Mouse (Mus musculus): ENCODE data around the gene Rims3. TPM values are rescaled to one million over a fixed set of nuclear protein-coding genes. Genes with fewer than 3 reads are reported as not detected.

Gene Rims3
- polyA plus RNA-seq, 1 experiment from 2014 or later: 3.8 TPM

- no peaks in the 10 kb centered on the region for H3K9me3 ChIP-seq (replicated peaks)
- no peaks in the 10 kb centered on the region for H3K36me3 ChIP-seq
- H3K4me1 ChIP-seq: peaks cover 36% of the 10 kb centered on the region
- no peak overlapping the region for H3K27ac ChIP-seq (replicated peaks)
- WGBS: 31% methylated on average over 8 of the region's 8 CpGs
- H3K4me3 ChIP-seq: no peak overlapping the region
- DNase-seq (ENCODE audit: low spot score): peak; percentile 60
- H3K27me3 ChIP-seq (ENCODE audit: low read depth, poor library complexity, severe bottlenecking): peaks cover 14% of the 10 kb centered on the region; the same call in 1 of the 2 replicates
Observed at GRCm38 (mm10) chr4:120887381-120888112, 32.9 kb downstream of the Rims3 start.

GRCm38 (mm10) chr4:120888884-120889283 is 34.3 kb downstream of the Rims3 start:
- no peak for DNase-seq (ENCODE audit: low spot score)

GRCm38 (mm10) chr4:120890754-120891440 is 36.3 kb downstream of the Rims3 start:
- Histone ChIP-seq H3K9me3 (replicated peaks) (no peaks in the 10 kb centered on the region), H3K4me3 (no peak overlapping the region), H3K36me3 (no peaks in the 10 kb centered on the region), H3K27me3 (ENCODE audit: low read depth, poor library complexity, severe bottlenecking) (peaks cover 7% of the 10 kb centered on the region; the same call in 1 of the 2 replicates), H3K4me1 (peaks cover 23% of the 10 kb centered on the region), H3K27ac (replicated peaks) (peak overlapping the region; percentile 49)
- 65% methylated on average over 11 of the region's 11 CpGs for WGBS
- DNase-seq (ENCODE audit: low spot score): no peak

More at GRCm38 (mm10) chr4:120888884-120889283, 34.3 kb downstream of the Rims3 start:
- Histone ChIP-seq H3K27me3 (ENCODE audit: low read depth, poor library complexity, severe bottlenecking) (peaks cover 7% of the 10 kb centered on the region; the same call in 1 of the 2 replicates), H3K4me1 (peaks cover 28% of the 10 kb centered on the region), H3K27ac (replicated peaks) (no peak overlapping the region; the same call in 1 of the 2 replicates), H3K4me3 (no peak overlapping the region), H3K9me3 (replicated peaks) (no peaks in the 10 kb centered on the region), H3K36me3 (no peaks in the 10 kb centered on the region)
- 78% methylated on average over 8 of the region's 8 CpGs for WGBS

DNA sequence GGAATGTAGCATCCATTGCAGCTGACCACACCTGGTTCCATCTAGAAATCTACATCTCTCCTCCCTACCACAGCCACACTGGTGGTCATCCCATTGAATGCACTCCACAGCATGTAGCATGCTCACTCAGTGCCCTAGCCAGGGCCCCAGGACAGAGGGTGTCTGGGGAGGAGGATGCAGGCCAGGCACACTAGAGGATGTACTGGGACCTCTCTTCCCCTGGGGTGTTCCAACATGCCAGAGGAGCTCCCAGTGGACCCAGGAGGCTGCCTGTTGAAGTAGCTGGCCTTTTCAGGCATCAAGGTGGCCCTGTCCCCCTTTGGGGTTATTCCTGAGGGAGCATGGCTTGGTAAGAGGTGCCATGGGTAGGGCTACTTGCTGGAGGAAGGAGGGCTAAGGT is 37.3 kb downstream of the Rims3 start:
- no peaks in the 10 kb centered on the region for H3K9me3 ChIP-seq (replicated peaks)
- H3K27me3 ChIP-seq (ENCODE audit: low read depth, poor library complexity, severe bottlenecking): peaks cover under 1% of the 10 kb centered on the region; the same call in 1 of the 2 replicates
- no peak overlapping the region for H3K4me3 ChIP-seq
- no peak overlapping the region for H3K27ac ChIP-seq (replicated peaks)
- H3K4me1 ChIP-seq: peaks cover 23% of the 10 kb centered on the region
- H3K36me3 ChIP-seq: no peaks in the 10 kb centered on the region
- no peak for DNase-seq (ENCODE audit: low spot score)

DNA sequence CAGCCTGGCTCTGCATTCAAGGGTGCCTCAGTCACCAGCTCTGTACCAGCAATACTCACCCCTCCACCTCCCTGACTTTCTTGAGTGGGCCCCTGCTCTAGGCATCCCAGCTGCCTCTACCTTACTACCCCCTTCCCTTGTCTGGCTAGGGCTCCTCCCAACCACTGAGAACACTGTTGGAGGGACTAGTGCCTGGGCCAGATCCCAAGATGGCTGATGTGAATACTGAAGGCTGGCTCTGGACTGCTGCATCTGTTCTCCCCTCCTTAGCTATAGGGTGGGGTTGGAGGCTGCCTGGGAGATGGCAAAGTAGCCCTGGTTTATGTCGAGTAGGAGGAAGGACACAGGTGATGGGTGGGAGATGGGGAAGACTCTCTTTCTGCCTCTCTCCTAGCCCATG is 37.9 kb downstream of the Rims3 start:
- H3K27me3 ChIP-seq (ENCODE audit: low read depth, poor library complexity, severe bottlenecking): no peaks in the 10 kb centered on the region
- no peak for DNase-seq (ENCODE audit: low spot score)
- no peak overlapping the region for H3K4me3 ChIP-seq
- H3K4me1 ChIP-seq: peaks cover 23% of the 10 kb centered on the region
- WGBS: 56% methylated on average over 1 of the region's 1 CpGs
- H3K36me3 ChIP-seq: no peaks in the 10 kb centered on the region
- H3K27ac ChIP-seq (replicated peaks): no peak overlapping the region
- no peaks in the 10 kb centered on the region for H3K9me3 ChIP-seq (replicated peaks)

GRCm38 (mm10) chr4:120893656-120894401 is 39.2 kb downstream of the Rims3 start:
- no peaks in the 10 kb centered on the region for H3K9me3 ChIP-seq (replicated peaks)
- 83% methylated on average over 11 of the region's 11 CpGs for WGBS
- no peak for DNase-seq (ENCODE audit: low spot score)
- H3K27ac ChIP-seq (replicated peaks): no peak overlapping the region
- no peaks in the 10 kb centered on the region for H3K27me3 ChIP-seq (ENCODE audit: low read depth, poor library complexity, severe bottlenecking)
- no peaks in the 10 kb centered on the region for H3K36me3 ChIP-seq
- peaks cover 23% of the 10 kb centered on the region for H3K4me1 ChIP-seq
- H3K4me3 ChIP-seq: no peak overlapping the region

DNA sequence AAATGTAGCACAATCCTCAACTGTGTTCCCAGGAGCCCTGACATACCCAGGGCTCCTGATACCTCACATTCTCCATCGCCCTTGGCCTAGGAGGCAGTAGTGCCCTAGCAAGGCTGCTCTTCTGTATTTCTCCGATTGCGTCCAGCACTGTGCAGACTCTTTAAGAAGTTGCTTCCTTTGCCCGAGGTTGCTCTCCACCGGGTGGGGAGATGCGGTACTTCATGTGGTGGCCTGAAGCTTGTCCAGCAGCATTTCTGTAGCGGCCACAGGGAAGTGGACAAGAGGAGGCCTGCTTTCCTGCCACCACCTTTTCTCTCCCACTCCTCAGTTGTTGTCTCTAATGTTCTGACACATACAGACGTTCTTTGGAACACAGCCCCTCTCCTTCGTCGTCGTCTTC is 40.0 kb downstream of the Rims3 start:
- H3K4me1 ChIP-seq: peaks cover 21% of the 10 kb centered on the region
- H3K36me3 ChIP-seq: no peaks in the 10 kb centered on the region
- no peak for DNase-seq (ENCODE audit: low spot score)
- H3K9me3 ChIP-seq (replicated peaks): no peaks in the 10 kb centered on the region
- no peak overlapping the region for H3K4me3 ChIP-seq
- 83% methylated on average over 11 of the region's 11 CpGs for WGBS
- H3K27me3 ChIP-seq (ENCODE audit: low read depth, poor library complexity, severe bottlenecking): no peaks in the 10 kb centered on the region
- H3K27ac ChIP-seq (replicated peaks): no peak overlapping the region

- H3K9me3 ChIP-seq (replicated peaks): no peaks in the 10 kb centered on the region
- no peak for DNase-seq (ENCODE audit: low spot score)
- no peaks in the 10 kb centered on the region for H3K36me3 ChIP-seq
- H3K27ac ChIP-seq (replicated peaks): 0 out of 2 replicates have a peak overlapping the region, but pooled peaks have one; percentile 25
- WGBS: 71% methylated on average over 7 of the region's 7 CpGs
- no peaks in the 10 kb centered on the region for H3K27me3 ChIP-seq (ENCODE audit: low read depth, poor library complexity, severe bottlenecking)
- H3K4me3 ChIP-seq: no peak overlapping the region
- H3K4me1 ChIP-seq: peaks cover 21% of the 10 kb centered on the region
Observed at GRCm38 (mm10) chr4:120895226-120895625, 40.6 kb downstream of the Rims3 start.

DNA sequence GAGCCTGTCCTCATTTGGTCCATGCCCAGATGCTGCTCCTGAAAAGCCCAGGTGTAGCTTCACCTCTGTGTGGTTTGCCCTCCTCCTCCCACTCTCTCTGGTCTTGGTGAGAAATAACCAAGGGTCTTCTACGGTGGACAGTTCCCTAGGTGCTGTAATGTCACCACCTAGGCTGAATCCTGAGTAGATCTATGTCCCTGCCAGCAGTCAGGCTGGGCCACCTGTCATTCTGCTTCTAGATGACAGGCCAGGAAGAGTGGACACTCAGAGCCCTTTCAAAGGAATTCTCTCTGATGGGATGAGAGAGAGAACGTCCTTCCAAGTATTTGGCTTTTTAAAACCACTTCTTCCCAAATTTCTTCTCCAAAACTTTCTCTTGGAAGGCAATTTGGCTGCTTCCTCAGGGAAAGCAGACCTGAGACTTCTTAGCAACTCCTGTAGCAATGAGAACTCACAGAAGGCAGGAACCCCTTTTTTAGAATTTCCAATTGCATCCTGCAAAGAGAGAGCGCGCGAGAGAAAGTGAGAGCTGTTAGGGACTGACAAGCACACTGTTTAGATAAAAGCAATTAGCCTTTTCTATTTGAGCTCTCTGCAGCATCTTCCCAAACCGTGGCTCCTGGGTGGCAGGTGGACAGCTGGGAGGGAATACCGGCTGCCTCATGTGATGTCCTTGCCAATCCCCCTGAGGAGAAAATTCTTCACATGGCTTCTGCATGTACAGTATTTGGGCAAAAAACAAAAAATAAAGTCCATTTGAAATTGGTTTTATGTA is 41.4 kb downstream of the Rims3 start:
- Histone ChIP-seq H3K27me3 (ENCODE audit: low read depth, poor library complexity, severe bottlenecking) (no peaks in the 10 kb centered on the region), H3K4me1 (peaks cover 13% of the 10 kb centered on the region), H3K4me3 (no peak overlapping the region), H3K9me3 (replicated peaks) (no peaks in the 10 kb centered on the region), H3K27ac (replicated peaks) (0 out of 2 replicates have a peak overlapping the region, but pooled peaks have one; percentile 25), H3K36me3 (no peaks in the 10 kb centered on the region)
- WGBS: 84% methylated on average over 7 of the region's 7 CpGs
- no peak for DNase-seq (ENCODE audit: low spot score)

GRCm38 (mm10) chr4:120904533-120904932 is 49.9 kb downstream of the Rims3 start:
- Histone ChIP-seq H3K27ac (replicated peaks) (no peak overlapping the region), H3K4me3 (no peak overlapping the region), H3K27me3 (ENCODE audit: low read depth, poor library complexity, severe bottlenecking) (no peaks in the 10 kb centered on the region), H3K36me3 (no peaks in the 10 kb centered on the region), H3K4me1 (no peaks in the 10 kb centered on the region), H3K9me3 (replicated peaks) (no peaks in the 10 kb centered on the region)
- no peak for DNase-seq (ENCODE audit: low spot score)
- WGBS: 83% methylated on average over 4 of the region's 4 CpGs

- Histone ChIP-seq H3K27ac (replicated peaks) (no peak overlapping the region), H3K9me3 (replicated peaks) (no peaks in the 10 kb centered on the region), H3K4me3 (no peak overlapping the region), H3K27me3 (ENCODE audit: low read depth, poor library complexity, severe bottlenecking) (no peaks in the 10 kb centered on the region), H3K4me1 (no peaks in the 10 kb centered on the region), H3K36me3 (no peaks in the 10 kb centered on the region)
- no peak for DNase-seq (ENCODE audit: low spot score)
- 78% methylated on average over 5 of the region's 5 CpGs for WGBS
Observed at GRCm38 (mm10) chr4:120905644-120906043, 51.0 kb downstream of the Rims3 start.

GRCm38 (mm10) chr4:120909558-120910150 is 55.0 kb downstream of the Rims3 start:
- no peaks in the 10 kb centered on the region for H3K36me3 ChIP-seq
- no peaks in the 10 kb centered on the region for H3K4me1 ChIP-seq
- 32% methylated on average over 15 of the region's 15 CpGs for WGBS
- no peak overlapping the region for H3K27ac ChIP-seq (replicated peaks)
- DNase-seq (ENCODE audit: low spot score): peak; percentile 76
- H3K9me3 ChIP-seq (replicated peaks): no peaks in the 10 kb centered on the region
- H3K27me3 ChIP-seq (ENCODE audit: low read depth, poor library complexity, severe bottlenecking): no peaks in the 10 kb centered on the region
- H3K4me3 ChIP-seq: no peak overlapping the region

Data from midbrain, embryonic 10.5 days (tissue).